Mouse (Mus musculus) embryonic facial prominence, embryonic 13.5 days (tissue): ENCODE data around the gene Col6a1. TPM values are rescaled to one million over a fixed set of nuclear protein-coding genes. Genes with fewer than 3 reads are reported as not detected.

ENCODE experiments used
- ATAC-seq: fragments of 200-750 bp; cut with Nextera tagmentation; 2 replicates; pipeline ENCODE4 v1.8.0; 2017; ENCODE audit warnings: low read depth; ENCODE audit not compliant: insufficient number of reproducible peaks, insufficient read depth, low FRiP score, low TSS enrichment
- H3K27ac ChIP-seq: fragments of 300-500 bp; sonication (generic); 2 replicates; pipeline ENCODE4 v1.5.1; 2015; ENCODE audit warnings: moderate library complexity, mild to moderate bottlenecking, inconsistent platforms
- H3K27me3 ChIP-seq: fragments of 300-500 bp; sonication (generic); 2 replicates; pipeline ENCODE4 v1.6.1; 2015; ENCODE audit warnings: mild to moderate bottlenecking, inconsistent platforms
- H3K36me3 ChIP-seq: fragments of 300-500 bp; sonication (generic); 2 replicates; pipeline ENCODE4 v1.6.1; 2015; ENCODE audit warnings: mild to moderate bottlenecking, inconsistent platforms
- H3K4me1 ChIP-seq: fragments of 300-500 bp; sonication (generic); 2 replicates; pipeline ENCODE4 v1.6.1; 2015; ENCODE audit warnings: inconsistent platforms
- H3K4me2 ChIP-seq: fragments of 300-500 bp; sonication (generic); 2 replicates; pipeline ENCODE4 v1.6.1; 2015; ENCODE audit warnings: moderate library complexity, mild to moderate bottlenecking, inconsistent platforms
- H3K4me3 ChIP-seq: fragments of 300-500 bp; sonication (generic); 2 replicates; pipeline ENCODE4 v1.5.1; 2015; ENCODE audit warnings: mild to moderate bottlenecking, inconsistent platforms
- H3K9ac ChIP-seq: fragments of 300-500 bp; sonication (generic); 2 replicates; pipeline ENCODE4 v1.6.1; 2015; ENCODE audit warnings: mild to moderate bottlenecking, inconsistent platforms
- H3K9me3 ChIP-seq: fragments of 300-500 bp; sonication (generic); 2 replicates; pipeline ENCODE4 v1.6.1; 2016; ENCODE audit warnings: inconsistent platforms
- WGBS: fragments of 180-500 bp; shearing (Covaris S2); methylation state at CpG from one replicate; pipeline ENCODE4 v1.1.7; 2015; ENCODE audit warnings: mixed read lengths; 5-methylcytosine and 5-hydroxymethylcytosine counted together
- polyA plus RNA-seq: library from polyadenylated mRNA; unstranded; fragments of >200 nt; fragmentation: Nextera tagmentation; extraction: Ambion mirVana; gene quantifications from 2 replicates; pipeline ENCODE4 v1.2.1, GENCODE M21; 2015

Col6a1 gene
- polyA plus RNA-seq, 1 experiment from 2014 or later: 175 TPM

GRCm38 (mm10) chr10:76675268-76675667 is 50.7 kb downstream of the Col6a1 start:
- Histone ChIP-seq H3K27me3 (no peaks in the 10 kb centered on the region), H3K4me3 (no peak overlapping the region), H3K27ac (no peak overlapping the region), H3K9me3 (no peaks in the 10 kb centered on the region), H3K4me1 (peaks cover 21% of the 10 kb centered on the region), H3K4me2 (no peak overlapping the region), H3K9ac (no peak overlapping the region), H3K36me3 (no peaks in the 10 kb centered on the region)
- 90% methylated on average over 2 of the region's 2 CpGs for WGBS
- ATAC-seq: no peak

- Histone ChIP-seq H3K27me3 (no peaks in the 10 kb centered on the region), H3K9ac (no peak overlapping the region), H3K9me3 (no peaks in the 10 kb centered on the region), H3K4me3 (no peak overlapping the region), H3K4me2 (no peak overlapping the region), H3K4me1 (peaks cover 24% of the 10 kb centered on the region), H3K36me3 (no peaks in the 10 kb centered on the region), H3K27ac (no peak overlapping the region)
- WGBS: 75% methylated on average over 6 of the region's 6 CpGs
- ATAC-seq: no peak
These were observed 51.4 kb downstream of the Col6a1 start for GRCm38 (mm10) chr10:76674581-76674980.

- H3K4me2 ChIP-seq: no peak overlapping the region
- 34% methylated on average over 9 of the region's 9 CpGs for whole genome bisulfite sequencing
- no peaks in the 10 kb centered on the region for H3K36me3 ChIP-seq
- peak overlapping the region; percentile 90 for H3K27ac ChIP-seq
- ATAC-seq: peak; percentile 61; the same call in 1 of the 2 replicates
- peaks cover 4% of the 10 kb centered on the region for H3K9me3 ChIP-seq
- H3K27me3 ChIP-seq: no peaks in the 10 kb centered on the region
- peaks cover 38% of the 10 kb centered on the region for H3K4me1 ChIP-seq
- no peak overlapping the region for H3K9ac ChIP-seq
- H3K4me3 ChIP-seq: no peak overlapping the region
These were observed 54.0 kb downstream of the Col6a1 start for GRCm38 (mm10) chr10:76671939-76672338.

GRCm38 (mm10) chr10:76668947-76669284 is 57.1 kb downstream of the Col6a1 start:
- H3K36me3 ChIP-seq: no peaks in the 10 kb centered on the region
- H3K27ac ChIP-seq: peak overlapping the region; percentile 83
- H3K4me3 ChIP-seq: no peak overlapping the region
- H3K9me3 ChIP-seq: peaks cover 16% of the 10 kb centered on the region
- WGBS: 28% methylated on average over 7 of the region's 7 CpGs
- no peaks in the 10 kb centered on the region for H3K27me3 ChIP-seq
- no peak overlapping the region for H3K4me2 ChIP-seq
- no peak overlapping the region for H3K9ac ChIP-seq
- peaks cover 38% of the 10 kb centered on the region for H3K4me1 ChIP-seq
- ATAC-seq: peak; percentile 83; the same call in 1 of the 2 replicates

- peaks cover 38% of the 10 kb centered on the region for H3K4me1 ChIP-seq
- no peaks in the 10 kb centered on the region for H3K27me3 ChIP-seq
- no peaks in the 10 kb centered on the region for H3K36me3 ChIP-seq
- no peak overlapping the region for H3K4me3 ChIP-seq
- peaks cover 16% of the 10 kb centered on the region for H3K9me3 ChIP-seq
- ATAC-seq: no peak
- no peak overlapping the region for H3K4me2 ChIP-seq
- 74% methylated on average over 4 of the region's 4 CpGs for WGBS
- peak overlapping the region; percentile 83 for H3K27ac ChIP-seq
- no peak overlapping the region for H3K9ac ChIP-seq
These were observed 57.6 kb downstream of the Col6a1 start for GRCm38 (mm10) chr10:76668261-76668946.

GRCm38 (mm10) chr10:76667197-76667805 is 58.7 kb downstream of the Col6a1 start:
- H3K9me3 ChIP-seq: peaks cover 16% of the 10 kb centered on the region
- H3K9ac ChIP-seq: no peak overlapping the region
- H3K27ac ChIP-seq: no peak overlapping the region
- no peak overlapping the region for H3K4me2 ChIP-seq
- H3K27me3 ChIP-seq: no peaks in the 10 kb centered on the region
- peaks cover 30% of the 10 kb centered on the region for H3K4me1 ChIP-seq
- 95% methylated on average over 1 of the region's 1 CpGs for WGBS
- H3K36me3 ChIP-seq: no peaks in the 10 kb centered on the region
- no peak for ATAC-seq
- H3K4me3 ChIP-seq: no peak overlapping the region

- Histone ChIP-seq H3K27ac (no peak overlapping the region), H3K4me2 (no peak overlapping the region), H3K27me3 (no peaks in the 10 kb centered on the region), H3K4me1 (peaks cover 22% of the 10 kb centered on the region), H3K9ac (no peak overlapping the region), H3K4me3 (no peak overlapping the region), H3K9me3 (peaks cover 16% of the 10 kb centered on the region), H3K36me3 (no peaks in the 10 kb centered on the region)
- 77% methylated on average over 11 of the region's 11 CpGs for WGBS
- ATAC-seq: no peak
These were observed 60.4 kb downstream of the Col6a1 start for GRCm38 (mm10) chr10:76665551-76665950.

- WGBS: 79% methylated on average over 20 of the region's 20 CpGs
- Histone ChIP-seq H3K27ac (no peak overlapping the region), H3K4me3 (no peak overlapping the region)
These were observed 61.5 kb downstream of the Col6a1 start for GRCm38 (mm10) chr10:76664156-76665115.

More at GRCm38 (mm10) chr10:76664156-76665115, 61.5 kb downstream of the Col6a1 start:
- Histone ChIP-seq H3K9me3 (peaks cover 16% of the 10 kb centered on the region), H3K9ac (no peak overlapping the region), H3K4me1 (peaks cover 15% of the 10 kb centered on the region), H3K27me3 (no peaks in the 10 kb centered on the region), H3K36me3 (no peaks in the 10 kb centered on the region), H3K4me2 (no peak overlapping the region)
- ATAC-seq: peak; percentile 3; the same call in 1 of the 2 replicates

Other genes with a start within 250 kb of the Col6a1 start
- gene Lss, start 194.6 kb downstream of the Col6a1 start, polyA plus RNA-seq: 37.3 and 39.0 TPM in 2 replicates
- not detected in 2 replicates for gene Spatc1l, start 163.9 kb downstream of the Col6a1 start, polyA plus RNA-seq
- gene Ftcd, start 150.5 kb downstream of the Col6a1 start, polyA plus RNA-seq: 0.73 TPM in 1 of 2 replicates, not detected in the other
- 173 and 181 TPM in 2 replicates for gene Col6a2, start 102.5 kb downstream of the Col6a1 start, polyA plus RNA-seq
- gene Pcbp3, start 235.7 kb upstream of the Col6a1 start, polyA plus RNA-seq: 26.2 and 28.3 TPM in 2 replicates